Mouse (Mus musculus) testis, adult 2 months (tissue): ENCODE measurements at regions not wholly inside any gene's neighbourhood (a gene's known extent, or its start where the extent isn't known, plus 50 kb on each side); places are given as distances from the start of the nearest gene placed in this dataset.
"Not testable (repeated sequence)": the region's sequence is repeated elsewhere in the genome, so short reads cannot be mapped to it uniquely, and the experiment has no call there.

Experiments
- H3K27ac ChIP-seq: fragments of 200-500 bp; 2 replicates; pipeline ENCODE4 v1.5.1; 2012; ENCODE audit warnings: low read depth, low read length; ENCODE audit not compliant: control insufficient read depth, insufficient read depth
- H3K27me3 ChIP-seq: fragments of 200-500 bp; 2 replicates; pipeline ENCODE4 v1.6.1; 2012; ENCODE audit warnings: mild to moderate bottlenecking, low read length, moderate library complexity; ENCODE audit not compliant: control insufficient read depth, insufficient read depth
- H3K36me3 ChIP-seq: fragments of 200-500 bp; 2 replicates; pipeline ENCODE4 v1.6.1; 2012; ENCODE audit warnings: mild to moderate bottlenecking, low read length; ENCODE audit not compliant: control insufficient read depth, insufficient read depth
- H3K4me1 ChIP-seq: fragments of 200-500 bp; 2 replicates; pipeline ENCODE4 v1.6.1; 2012; ENCODE audit warnings: low read length; ENCODE audit not compliant: control insufficient read depth, insufficient read depth
- H3K4me3 ChIP-seq: fragments of 200-500 bp; 2 replicates; pipeline ENCODE4 v1.5.1; 2012; ENCODE audit warnings: low read depth, mild to moderate bottlenecking, low read length, moderate library complexity, mixed read lengths; ENCODE audit not compliant: control insufficient read depth
- CTCF ChIP-seq: fragments of 200-500 bp; IDR thresholded peaks from 2 replicates; pipeline ENCODE4 v1.5.1; 2012; ENCODE audit warnings: low read depth, mild to moderate bottlenecking, inconsistent platforms, low read length, moderate library complexity; ENCODE audit not compliant: control insufficient read depth, insufficient read depth, insufficient replicate concordance
- POLR2A ChIP-seq: fragments of 200-500 bp; IDR thresholded peaks from 2 replicates; pipeline ENCODE4 v1.6.1; 2012; ENCODE audit warnings: low read depth, mild to moderate bottlenecking, inconsistent platforms, low read length, moderate library complexity; ENCODE audit not compliant: control insufficient read depth

GRCm38 (mm10) chr6:64948839-64949238 is 93.5 kb upstream of the Smarcad1 start:
- not testable (repeated sequence) for H3K36me3 ChIP-seq, H3K27me3 ChIP-seq, H3K4me3 ChIP-seq, H3K27ac ChIP-seq, H3K4me1 ChIP-seq

- Histone ChIP-seq H3K4me1 (no peaks in the 10 kb centered on the region), H3K27ac (no peak overlapping the region)
- TF ChIP-seq POLR2A (no peak), CTCF (no peak)
Measured at GRCm38 (mm10) chr6:64961608-64962486, 80.5 kb upstream of the Smarcad1 start.

DNA sequence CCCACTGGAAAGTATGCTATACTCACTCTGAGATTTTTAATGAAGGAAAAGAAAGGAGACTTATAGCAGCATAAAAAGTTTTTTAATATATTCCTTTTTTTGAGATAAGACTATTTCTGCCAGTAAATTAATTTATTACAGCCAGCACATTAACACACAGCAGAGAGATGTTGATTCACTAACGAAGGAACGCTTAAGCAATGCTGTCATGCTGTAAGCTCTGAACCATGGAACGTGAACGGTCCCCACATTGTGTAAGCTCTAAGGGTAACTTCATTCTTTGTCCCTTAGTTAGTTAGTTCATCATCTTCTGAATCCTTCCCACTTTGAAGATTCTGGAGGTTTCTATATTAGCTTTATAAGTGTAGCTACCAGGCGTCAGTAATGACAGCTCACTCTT is 79.8 kb upstream of the Smarcad1 start:
- no peaks in the 10 kb centered on the region for H3K4me1 ChIP-seq
- no peak overlapping the region for H3K27ac ChIP-seq
- TF ChIP-seq POLR2A (no peak), CTCF (no peak)
- H3K27me3 ChIP-seq: no peaks in the 10 kb centered on the region
- no peaks in the 10 kb centered on the region for H3K36me3 ChIP-seq
- no peak overlapping the region for H3K4me3 ChIP-seq

More at GRCm38 (mm10) chr6:64961608-64962486, 80.5 kb upstream of the Smarcad1 start:
- Histone ChIP-seq H3K27me3 (no peaks in the 10 kb centered on the region), H3K36me3 (no peaks in the 10 kb centered on the region), H3K4me3 (no peak overlapping the region)

- H3K4me1 ChIP-seq: no peaks in the 10 kb centered on the region
- no peaks in the 10 kb centered on the region for H3K27me3 ChIP-seq
- TF ChIP-seq CTCF (no peak), POLR2A (no peak)
- H3K27ac ChIP-seq: no peak overlapping the region
- no peaks in the 10 kb centered on the region for H3K36me3 ChIP-seq
- no peak overlapping the region for H3K4me3 ChIP-seq
Measured at GRCm38 (mm10) chr6:64964664-64965063, 77.7 kb upstream of the Smarcad1 start.

DNA sequence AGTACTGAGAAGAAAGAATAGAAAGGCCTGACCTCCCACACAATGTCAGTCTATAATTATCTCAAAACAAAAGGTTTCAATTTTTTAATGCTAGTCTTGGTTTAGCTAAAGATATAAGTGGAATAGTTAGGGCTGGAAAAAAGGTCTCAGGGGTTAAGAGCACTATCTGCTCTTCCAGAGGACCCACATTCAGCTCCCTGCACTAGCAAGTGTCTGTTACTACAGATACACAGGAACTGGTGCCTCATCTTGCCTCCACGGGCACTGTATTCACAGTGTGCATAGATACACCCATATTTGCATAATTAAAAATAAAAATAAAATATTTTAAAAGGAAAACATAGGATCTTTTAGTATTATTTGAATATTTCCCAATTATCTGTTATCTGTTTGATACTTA is 77.2 kb upstream of the Smarcad1 start:
- Histone ChIP-seq H3K27me3 (no peaks in the 10 kb centered on the region), H3K4me1 (no peaks in the 10 kb centered on the region), H3K4me3 (no peak overlapping the region), H3K27ac (no peak overlapping the region), H3K36me3 (no peaks in the 10 kb centered on the region)
- TF ChIP-seq CTCF (no peak), POLR2A (no peak)

DNA sequence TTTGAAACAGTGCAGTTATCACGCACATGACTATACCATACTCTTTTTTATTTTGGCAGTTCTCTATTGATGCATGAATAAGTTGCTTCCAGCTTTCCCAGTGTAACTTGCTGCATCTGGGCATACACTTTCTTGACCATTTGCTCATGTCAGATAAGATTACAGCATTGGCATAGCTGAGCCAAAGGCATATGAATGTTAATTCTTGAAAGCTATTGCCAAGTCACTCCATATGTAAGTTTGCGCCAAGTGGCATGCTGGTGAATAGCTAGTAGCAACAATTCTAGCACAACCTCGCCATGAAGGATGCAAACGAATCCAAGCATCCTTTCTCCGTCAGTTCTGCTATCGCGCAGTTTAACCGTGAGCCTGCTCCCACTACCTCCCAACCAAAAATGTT is 72.2 kb upstream of the Smarcad1 start:
- Histone ChIP-seq H3K27me3 (no peaks in the 10 kb centered on the region), H3K27ac (no peak overlapping the region), H3K36me3 (no peaks in the 10 kb centered on the region), H3K4me3 (no peak overlapping the region), H3K4me1 (no peaks in the 10 kb centered on the region)
- no peak for TF ChIP-seq POLR2A
- no peak for TF ChIP-seq CTCF

- Histone ChIP-seq H3K4me3 (no peak overlapping the region), H3K36me3 (no peaks in the 10 kb centered on the region), H3K4me1 (no peaks in the 10 kb centered on the region), H3K27ac (no peak overlapping the region), H3K27me3 (no peaks in the 10 kb centered on the region)
- TF ChIP-seq CTCF: peak; percentile 36; the same call in 1 of the 2 replicates
- TF ChIP-seq POLR2A: no peak
Measured at GRCm38 (mm10) chr6:64973968-64974367, 68.4 kb upstream of the Smarcad1 start.

- not testable (repeated sequence) for H3K4me3 ChIP-seq, H3K27ac ChIP-seq, H3K4me1 ChIP-seq, H3K36me3 ChIP-seq, H3K27me3 ChIP-seq
Measured at GRCm38 (mm10) chr6:64974453-64974852, 67.9 kb upstream of the Smarcad1 start.
